Mouse (Mus musculus) intestine, embryonic 16.5 days (tissue): ENCODE measurements around the gene Dtd1. TPM values are rescaled to one million over a fixed set of nuclear protein-coding genes. Genes with fewer than 3 reads are reported as not detected.

Source experiments
- ATAC-seq: fragments of 200-750 bp; cut with Nextera tagmentation; 2 replicates; pipeline ENCODE4 v1.8.0; 2017; ENCODE audit warnings: moderate TSS enrichment, moderate library complexity
- H3K27ac ChIP-seq: fragments of 300-500 bp; sonication (generic); 2 replicates; pipeline ENCODE4 v1.5.1; 2014; ENCODE audit warnings: mild to moderate bottlenecking, low read length
- H3K27me3 ChIP-seq: fragments of 300-500 bp; sonication (generic); replicated peaks from 2 replicates; pipeline ENCODE4 v1.6.1; 2014; ENCODE audit warnings: low read length, control low read depth, mixed read lengths; ENCODE audit not compliant: control insufficient read depth, insufficient read depth
- H3K36me3 ChIP-seq: fragments of 300-500 bp; sonication (generic); 2 replicates; pipeline ENCODE4 v1.6.1; 2014; ENCODE audit warnings: low read length, control low read depth; ENCODE audit not compliant: control insufficient read depth, insufficient read depth
- H3K4me1 ChIP-seq: fragments of 300-500 bp; sonication (generic); 2 replicates; pipeline ENCODE4 v1.6.1; 2014; ENCODE audit warnings: low read length, control low read depth, mixed read lengths; ENCODE audit not compliant: control insufficient read depth, insufficient read depth
- H3K4me2 ChIP-seq: fragments of 300-500 bp; sonication (generic); 2 replicates; pipeline ENCODE4 v1.6.1; 2014; ENCODE audit warnings: low read depth, low read length, control low read depth
- H3K4me3 ChIP-seq: fragments of 300-500 bp; sonication (generic); 2 replicates; pipeline ENCODE4 v1.5.1; 2014; ENCODE audit warnings: mild to moderate bottlenecking, low read length
- H3K9ac ChIP-seq: fragments of 300-500 bp; sonication (generic); 2 replicates; pipeline ENCODE4 v1.6.1; 2014; ENCODE audit warnings: low read depth, low read length
- H3K9me3 ChIP-seq: fragments of 300-500 bp; sonication (generic); 2 replicates; pipeline ENCODE4 v1.6.1; 2016; ENCODE audit warnings: low read length, control low read depth; ENCODE audit not compliant: control insufficient read depth
- WGBS: fragments of 180-500 bp; shearing (Covaris S2); extraction: QIAGEN DNeasy Blood & Tissue Kit; methylation state at CpG from one replicate; pipeline ENCODE4 v1.1.7; 2014; 5-methylcytosine and 5-hydroxymethylcytosine counted together
- polyA plus RNA-seq: library from polyadenylated mRNA; unstranded; fragments of >200 nt; fragmentation: Nextera tagmentation; extraction: Ambion mirVana; gene quantifications from 2 replicates; pipeline ENCODE4 v1.2.1, GENCODE M21; 2015

Gene Dtd1
- polyA plus RNA-seq, 1 experiment from 2014 or later, result 50.0 TPM

GRCm38 (mm10) chr2:144718273-144718672 lies 118.6 kb downstream of the Dtd1 start:
- H3K36me3 ChIP-seq, result no peaks in the 10 kb centered on the region
- no peak overlapping the region for H3K9ac ChIP-seq
- no peak overlapping the region for H3K27ac ChIP-seq
- no peak overlapping the region for H3K4me3 ChIP-seq
- no peak overlapping the region for H3K4me2 ChIP-seq
- 65% methylated on average over 5 of the region's 5 CpGs for WGBS
- no peak for ATAC-seq
- peaks cover 8% of the 10 kb centered on the region for H3K4me1 ChIP-seq
- H3K27me3 ChIP-seq, result no peaks in the 10 kb centered on the region
- no peaks in the 10 kb centered on the region for H3K9me3 ChIP-seq

DNA sequence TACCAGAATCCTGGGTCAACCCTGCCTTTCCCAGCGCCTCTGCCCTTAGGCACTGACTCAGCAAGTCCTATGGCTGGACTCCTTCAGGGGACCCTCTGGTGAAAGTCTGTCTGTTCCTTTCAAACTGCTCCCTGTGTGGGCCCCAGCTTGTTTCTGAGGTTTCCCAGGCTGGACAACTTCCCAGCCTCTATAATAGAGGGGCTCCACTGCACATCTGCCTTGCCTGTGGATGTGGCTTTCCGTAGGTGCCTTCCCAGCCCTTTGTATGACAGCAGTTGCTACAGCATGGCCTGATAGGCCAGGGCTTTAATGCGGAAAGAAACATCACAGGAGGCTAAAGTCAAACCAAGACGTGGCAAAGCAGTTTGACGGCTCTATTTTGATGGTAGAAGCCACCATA lies 119.6 kb downstream of the Dtd1 start:
- peak overlapping the region; percentile 2; the same call in 1 of the 2 replicates for H3K27ac ChIP-seq
- no peaks in the 10 kb centered on the region for H3K9me3 ChIP-seq
- H3K27me3 ChIP-seq, result no peaks in the 10 kb centered on the region
- no peak overlapping the region for H3K4me3 ChIP-seq
- WGBS, result 66% methylated on average over 5 of the region's 5 CpGs
- peaks cover 8% of the 10 kb centered on the region for H3K4me1 ChIP-seq
- H3K4me2 ChIP-seq, result no peak overlapping the region
- ATAC-seq, result peak; percentile 58; the same call in 1 of the 2 replicates
- H3K9ac ChIP-seq, result no peak overlapping the region
- no peaks in the 10 kb centered on the region for H3K36me3 ChIP-seq

DNA sequence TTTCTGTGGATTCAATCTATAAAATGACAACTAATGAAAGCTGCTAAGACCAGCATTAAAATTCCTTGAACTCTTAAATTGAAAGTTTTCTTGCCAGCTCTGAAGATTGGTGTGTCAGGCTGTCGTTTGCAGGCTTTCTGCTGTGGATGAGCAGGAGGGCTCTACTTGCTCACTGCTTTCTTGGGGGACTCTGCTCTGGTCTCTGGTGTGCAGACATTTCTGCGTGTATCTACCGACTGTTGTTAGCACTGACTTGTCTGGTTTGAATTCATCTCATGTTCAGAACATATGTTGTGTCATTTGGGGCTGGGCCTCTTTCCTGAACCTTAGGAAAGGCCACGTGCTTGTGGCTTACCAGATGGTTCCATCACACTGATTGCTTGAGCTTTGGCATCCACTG lies 120.0 kb downstream of the Dtd1 start:
- H3K27ac ChIP-seq, result no peak overlapping the region
- no peak overlapping the region for H3K4me3 ChIP-seq
- no peaks in the 10 kb centered on the region for H3K9me3 ChIP-seq
- 67% methylated on average over 4 of the region's 4 CpGs for WGBS
- H3K36me3 ChIP-seq, result no peaks in the 10 kb centered on the region
- H3K9ac ChIP-seq, result no peak overlapping the region
- ATAC-seq, result no peak
- no peak overlapping the region for H3K4me2 ChIP-seq
- H3K4me1 ChIP-seq, result peaks cover 8% of the 10 kb centered on the region
- no peaks in the 10 kb centered on the region for H3K27me3 ChIP-seq

DNA sequence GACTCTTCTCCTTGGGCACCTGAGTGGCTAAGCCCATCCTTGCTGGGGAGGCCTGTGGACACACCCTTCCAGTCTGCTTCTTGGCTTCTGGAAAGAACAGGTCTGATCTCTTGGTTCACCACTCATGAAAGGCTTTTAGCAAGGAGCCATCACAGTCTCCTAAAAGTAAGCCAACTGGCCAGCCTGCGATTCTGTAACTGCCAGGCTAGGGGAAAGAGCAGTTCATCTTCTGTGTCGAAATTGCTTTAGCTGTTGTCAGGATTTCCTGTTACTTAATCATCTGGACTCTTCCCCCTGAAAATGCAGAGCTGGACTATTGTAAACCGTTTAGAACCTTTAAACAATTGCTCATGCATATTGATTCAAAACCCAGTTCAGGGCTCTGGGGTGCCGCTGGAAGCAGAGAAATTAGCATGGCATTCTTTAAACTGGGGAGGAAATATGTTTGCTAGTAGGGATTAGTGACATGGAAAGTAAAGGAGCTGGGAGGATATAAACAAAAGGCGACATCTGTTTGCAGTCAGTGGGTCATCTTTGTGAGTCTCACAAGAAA lies 120.8 kb downstream of the Dtd1 start:
- WGBS, result 27% methylated on average over 5 of the region's 5 CpGs
- Histone ChIP-seq H3K27ac (peak overlapping the region; percentile 49), H3K4me2 (no peak overlapping the region), H3K36me3 (no peaks in the 10 kb centered on the region), H3K9me3 (no peaks in the 10 kb centered on the region), H3K9ac (no peak overlapping the region), H3K4me3 (no peak overlapping the region), H3K4me1 (peaks cover 8% of the 10 kb centered on the region), H3K27me3 (no peaks in the 10 kb centered on the region)
- no peak for ATAC-seq

DNA sequence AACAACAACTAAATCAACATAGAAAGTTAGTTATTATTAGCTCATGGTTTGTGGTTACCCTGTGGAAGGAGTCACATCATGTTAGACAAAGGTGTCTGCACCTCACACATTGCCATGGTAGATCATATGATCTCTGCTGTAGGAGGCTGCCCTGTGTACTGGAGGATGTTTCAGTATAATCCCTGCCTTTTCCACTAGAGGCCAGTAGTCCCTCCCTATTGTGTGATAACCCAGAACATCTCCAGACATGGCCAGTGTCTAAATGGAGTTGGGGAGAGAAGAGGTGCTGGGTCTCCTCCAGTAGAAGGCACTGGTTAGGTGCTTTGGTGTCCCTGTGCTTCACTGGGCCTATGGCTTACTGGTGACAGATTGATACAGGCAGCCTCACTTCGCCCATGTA lies 125.0 kb downstream of the Dtd1 start:
- peak; percentile 53; the same call in 1 of the 2 replicates for ATAC-seq
- H3K36me3 ChIP-seq, result no peaks in the 10 kb centered on the region
- WGBS, result 90% methylated on average over 1 of the region's 1 CpGs
- H3K4me3 ChIP-seq, result no peak overlapping the region
- H3K9ac ChIP-seq, result no peak overlapping the region
- H3K27ac ChIP-seq, result no peak overlapping the region
- no peak overlapping the region for H3K4me2 ChIP-seq
- no peaks in the 10 kb centered on the region for H3K9me3 ChIP-seq
- H3K4me1 ChIP-seq, result peaks cover 8% of the 10 kb centered on the region
- H3K27me3 ChIP-seq, result no peaks in the 10 kb centered on the region

- WGBS, result 72% methylated on average over 3 of the region's 3 CpGs
- Histone ChIP-seq H3K36me3 (no peaks in the 10 kb centered on the region), H3K27me3 (no peaks in the 10 kb centered on the region), H3K9me3 (no peaks in the 10 kb centered on the region), H3K27ac (no peak overlapping the region), H3K4me2 (no peak overlapping the region), H3K4me1 (no peaks in the 10 kb centered on the region), H3K4me3 (no peak overlapping the region), H3K9ac (no peak overlapping the region)
- no peak for ATAC-seq
These were observed 127.4 kb downstream of the Dtd1 start for GRCm38 (mm10) chr2:144727136-144727535.

- no peaks in the 10 kb centered on the region for H3K27me3 ChIP-seq
- no peak overlapping the region for H3K27ac ChIP-seq
- H3K9ac ChIP-seq, result no peak overlapping the region
- WGBS, result 93% methylated on average over 2 of the region's 2 CpGs
- no peaks in the 10 kb centered on the region for H3K4me1 ChIP-seq
- no peaks in the 10 kb centered on the region for H3K36me3 ChIP-seq
- no peak overlapping the region for H3K4me3 ChIP-seq
- H3K4me2 ChIP-seq, result no peak overlapping the region
- no peaks in the 10 kb centered on the region for H3K9me3 ChIP-seq
- no peak for ATAC-seq
These were observed 130.1 kb downstream of the Dtd1 start for GRCm38 (mm10) chr2:144729776-144730175.

GRCm38 (mm10) chr2:144738161-144738560 lies 138.5 kb downstream of the Dtd1 start:
- Histone ChIP-seq H3K4me3 (no peak overlapping the region), H3K27me3 (no peaks in the 10 kb centered on the region), H3K36me3 (no peaks in the 10 kb centered on the region), H3K4me2 (no peak overlapping the region), H3K9ac (no peak overlapping the region), H3K4me1 (no peaks in the 10 kb centered on the region), H3K9me3 (no peaks in the 10 kb centered on the region), H3K27ac (no peak overlapping the region)
- no peak for ATAC-seq
- WGBS, result 68% methylated on average over 5 of the region's 5 CpGs

GRCm38 (mm10) chr2:144738576-144738975 lies 138.9 kb downstream of the Dtd1 start:
- H3K4me2 ChIP-seq, result no peak overlapping the region
- WGBS, result 82% methylated on average over 5 of the region's 5 CpGs

GRCm38 (mm10) chr2:144740577-144740997 lies 140.9 kb downstream of the Dtd1 start:
- Histone ChIP-seq H3K4me2 (no peak overlapping the region), H3K9ac (no peak overlapping the region), H3K4me3 (no peak overlapping the region), H3K27me3 (no peaks in the 10 kb centered on the region), H3K9me3 (no peaks in the 10 kb centered on the region), H3K27ac (no peak overlapping the region), H3K4me1 (no peaks in the 10 kb centered on the region), H3K36me3 (no peaks in the 10 kb centered on the region)
- ATAC-seq, result no peak
- 57% methylated on average over 6 of the region's 6 CpGs for WGBS

More at GRCm38 (mm10) chr2:144738576-144738975, 138.9 kb downstream of the Dtd1 start:
- no peak overlapping the region for H3K9ac ChIP-seq
- ATAC-seq, result no peak
- no peaks in the 10 kb centered on the region for H3K4me1 ChIP-seq
- no peak overlapping the region for H3K4me3 ChIP-seq
- no peaks in the 10 kb centered on the region for H3K9me3 ChIP-seq
- H3K36me3 ChIP-seq, result no peaks in the 10 kb centered on the region
- no peak overlapping the region for H3K27ac ChIP-seq
- H3K27me3 ChIP-seq, result no peaks in the 10 kb centered on the region
